Mouse (Mus musculus) thymus, adult 2 months (tissue): ENCODE measurements around the gene Zdhhc18. TPM values are rescaled to one million over a fixed set of nuclear protein-coding genes. Genes with fewer than 3 reads are reported as not detected.

Experiments used
- DNase-seq: peaks from one replicate; pipeline ENCODE4 v3.0.0; 2021
- H3K27ac ChIP-seq: fragments of 200-500 bp; 2 replicates; pipeline ENCODE4 v1.5.1; 2012; ENCODE audit warnings: low read length, control low read depth; ENCODE audit not compliant: control insufficient read depth, insufficient read depth
- H3K27me3 ChIP-seq: fragments of 200-500 bp; 2 replicates; pipeline ENCODE4 v1.6.1; 2012; ENCODE audit warnings: mild to moderate bottlenecking, low read length, moderate library complexity, mixed read lengths; ENCODE audit not compliant: control insufficient read depth, insufficient read depth
- H3K36me3 ChIP-seq: fragments of 200-500 bp; 2 replicates; pipeline ENCODE4 v1.6.1; 2012; ENCODE audit warnings: mild to moderate bottlenecking, low read length, moderate library complexity; ENCODE audit not compliant: control insufficient read depth, insufficient read depth
- H3K4me1 ChIP-seq: fragments of 200-500 bp; replicated peaks from 2 replicates; pipeline ENCODE4 v1.6.1; 2012; ENCODE audit warnings: low read length; ENCODE audit not compliant: control insufficient read depth, insufficient read depth
- H3K4me3 ChIP-seq: fragments of 200-500 bp; 2 replicates; pipeline ENCODE4 v1.5.1; 2012; ENCODE audit warnings: mild to moderate bottlenecking, low read length, control low read depth, moderate library complexity; ENCODE audit not compliant: control insufficient read depth, insufficient read depth
- CTCF ChIP-seq: fragments of 200-500 bp; IDR thresholded peaks from 2 replicates; pipeline ENCODE4 v1.5.1; 2012; ENCODE audit warnings: mild to moderate bottlenecking, control low read depth, low read length, moderate library complexity, borderline replicate concordance; ENCODE audit not compliant: control insufficient read depth, poor library complexity, insufficient read depth; ENCODE audit errors: extremely low read depth
- POLR2A ChIP-seq: fragments of 200-500 bp; IDR thresholded peaks from 2 replicates; pipeline ENCODE4 v1.6.1; 2012; ENCODE audit warnings: mild to moderate bottlenecking, low read length, control low read depth, moderate library complexity; ENCODE audit not compliant: control insufficient read depth, poor library complexity, insufficient read depth; ENCODE audit errors: extremely low read depth
- WGBS: fragments of 180-500 bp; shearing (Covaris S2); methylation state at CpG from one replicate; pipeline ENCODE4 v1.1.7; 2018; 5-methylcytosine and 5-hydroxymethylcytosine counted together
- polyA plus RNA-seq: library from polyadenylated mRNA; depleted of rRNA; stranded (reverse); fragments of >200 nt; gene quantifications from 2 replicates; pipeline ENCODE4 v1.2.3, GENCODE M21; 2012

The Zdhhc18 gene
- polyA plus RNA-seq, 1 experiment: 150 TPM

GRCm38 (mm10) chr4:133673666-133674330 lies 23.8 kb upstream of the Zdhhc18 start:
- Histone ChIP-seq H3K4me3 (no peak overlapping the region), H3K27me3 (no peaks in the 10 kb centered on the region), H3K27ac (peak overlapping the region; percentile 97), H3K36me3 (0 out of 2 replicates have a peak, but pooled peaks cover 3% of the 10 kb centered on the region), H3K4me1 (peaks cover 15% of the 10 kb centered on the region)
- DNase-seq: peak; percentile 27
- TF ChIP-seq CTCF (no peak), POLR2A (no peak)
- 2% methylated on average over 10 of the region's 10 CpGs for WGBS

DNA sequence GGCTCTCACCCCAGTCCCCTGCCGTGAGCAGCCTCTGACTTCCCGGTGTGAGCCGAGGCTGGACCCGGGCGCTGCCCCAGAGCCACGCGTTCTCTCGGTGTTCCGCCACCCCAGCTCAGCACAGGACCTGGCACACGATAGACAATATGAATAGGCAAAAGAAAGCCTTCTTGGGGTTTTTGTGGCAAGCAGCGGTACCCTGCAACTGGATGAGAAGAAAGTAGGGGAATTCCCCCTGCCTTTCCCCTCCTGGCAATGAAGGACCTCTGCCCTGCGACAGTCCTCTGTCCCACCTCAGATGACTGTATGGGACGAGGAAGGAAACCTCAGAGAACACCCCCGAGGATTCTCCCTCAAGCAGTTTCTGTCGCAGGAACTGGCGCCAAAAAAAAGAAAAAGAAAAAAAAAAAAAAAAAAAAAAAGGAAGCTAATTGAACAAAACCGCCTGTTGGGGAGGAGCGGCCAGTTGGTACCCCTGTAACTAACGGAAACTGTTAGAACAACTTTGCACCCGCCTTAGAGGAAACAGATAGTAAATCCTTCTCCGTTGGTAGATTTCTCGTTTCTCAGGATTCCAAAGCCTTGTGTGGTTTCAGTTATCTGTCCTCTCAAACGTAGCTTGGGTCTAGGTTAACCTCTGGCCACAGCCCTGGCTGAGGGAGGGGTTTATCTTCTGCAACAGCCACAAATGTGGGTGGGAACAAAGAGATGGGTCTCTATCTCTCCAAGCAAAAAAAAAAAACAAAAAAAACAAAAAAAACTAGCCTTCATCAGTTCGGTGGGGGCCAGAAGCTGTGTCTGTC lies 23.1 kb upstream of the Zdhhc18 start:
- Histone ChIP-seq H3K36me3 (no peaks in the 10 kb centered on the region), H3K27ac (peak overlapping the region; percentile 97), H3K27me3 (no peaks in the 10 kb centered on the region), H3K4me1 (peaks cover 15% of the 10 kb centered on the region), H3K4me3 (peak overlapping the region; percentile 96)
- DNase-seq: peak; percentile 41
- WGBS: under 1% methylated on average over 24 of the region's 24 CpGs
- TF ChIP-seq POLR2A: 0 out of 2 replicates have a peak, but pooled peaks have one; percentile 12
- TF ChIP-seq CTCF: no peak

- Histone ChIP-seq H3K27ac (peak within 1 kb of the TSS; percentile 97), H3K4me1 (peaks cover 15% of the 10 kb centered on the region), H3K36me3 (no peaks in the 10 kb centered on the region), H3K27me3 (no peaks in the 10 kb centered on the region), H3K4me3 (peak within 1 kb of the TSS; percentile 96)
- DNase-seq: peak; percentile 92
- TF ChIP-seq CTCF (0 out of 2 replicates have a peak, but pooled peaks have one; percentile 29), POLR2A (peak; percentile 81)
- under 1% methylated on average over 76 of the region's 76 CpGs for WGBS
Measured at GRCm38 (mm10) chr4:133671881-133672844, 22.2 kb upstream of the Zdhhc18 start, which contains the start of gene Pigv. TSS of gene Pigv (minus strand) at chr4:133672647.

DNA sequence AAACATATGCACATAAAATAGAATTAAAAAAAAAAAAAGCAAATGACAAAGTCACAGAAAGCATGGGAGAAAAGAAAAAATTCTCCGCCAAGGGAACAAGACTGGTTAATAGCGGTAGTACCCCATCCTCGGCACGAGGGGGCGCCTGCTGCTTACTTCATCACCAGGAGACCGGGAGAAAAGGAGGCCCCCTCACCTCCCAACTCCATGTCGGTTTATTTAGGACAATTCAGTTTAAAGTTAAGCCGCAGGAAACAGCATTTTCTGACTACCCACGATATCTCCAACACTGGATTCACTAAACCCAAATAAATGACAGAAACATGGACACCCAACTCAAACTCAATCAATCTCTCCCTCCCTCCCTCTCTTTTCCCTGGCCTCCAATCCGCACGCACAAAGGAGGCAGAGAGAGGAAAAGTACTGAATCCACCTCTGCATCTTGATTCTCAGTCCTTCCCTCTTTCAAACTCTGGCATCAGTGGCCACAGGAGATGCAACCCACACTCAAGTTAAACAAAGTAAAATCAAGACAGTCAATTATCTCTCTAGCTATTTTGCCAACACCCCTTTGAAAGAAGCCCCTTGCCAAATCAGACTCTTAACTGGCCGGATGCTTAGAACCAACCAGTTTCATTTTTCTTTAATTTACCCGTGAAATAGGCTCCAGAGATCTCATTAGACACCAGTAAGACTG lies 21.4 kb upstream of the Zdhhc18 start:
- Histone ChIP-seq H3K27me3 (no peaks in the 10 kb centered on the region), H3K4me1 (peaks cover 20% of the 10 kb centered on the region), H3K27ac (peak overlapping the region; percentile 97), H3K36me3 (no peaks in the 10 kb centered on the region), H3K4me3 (peak overlapping the region; percentile 96; the same call in 1 of the 2 replicates)
- TF ChIP-seq POLR2A (no peak), CTCF (peak; percentile 88; the same call in 1 of the 2 replicates)
- WGBS: 2% methylated on average over 13 of the region's 13 CpGs
- DNase-seq: peak; percentile 84

- H3K36me3 ChIP-seq: no peaks in the 10 kb centered on the region
- H3K27me3 ChIP-seq: no peaks in the 10 kb centered on the region
- DNase-seq: no peak
- TF ChIP-seq POLR2A (no peak), CTCF (no peak)
- H3K4me3 ChIP-seq: no peak overlapping the region
- 73% methylated on average over 6 of the region's 6 CpGs for WGBS
- H3K27ac ChIP-seq: no peak overlapping the region
- H3K4me1 ChIP-seq: peaks cover 24% of the 10 kb centered on the region
Measured at GRCm38 (mm10) chr4:133669652-133670210, 19.8 kb upstream of the Zdhhc18 start.
